Mouse (Mus musculus): Measurements from ENCODE around the gene Siglec1. TPM values are rescaled to one million over a fixed set of nuclear protein-coding genes. Genes with fewer than 3 reads are reported as not detected.
"Not testable (repeated sequence)": the region's sequence is repeated elsewhere in the genome, so short reads cannot be mapped to it uniquely, and the experiment has no call there.

The Siglec1 gene
- total RNA-seq (2021), result under 1 TPM; 0.64 to 0.77 TPM

DNA sequence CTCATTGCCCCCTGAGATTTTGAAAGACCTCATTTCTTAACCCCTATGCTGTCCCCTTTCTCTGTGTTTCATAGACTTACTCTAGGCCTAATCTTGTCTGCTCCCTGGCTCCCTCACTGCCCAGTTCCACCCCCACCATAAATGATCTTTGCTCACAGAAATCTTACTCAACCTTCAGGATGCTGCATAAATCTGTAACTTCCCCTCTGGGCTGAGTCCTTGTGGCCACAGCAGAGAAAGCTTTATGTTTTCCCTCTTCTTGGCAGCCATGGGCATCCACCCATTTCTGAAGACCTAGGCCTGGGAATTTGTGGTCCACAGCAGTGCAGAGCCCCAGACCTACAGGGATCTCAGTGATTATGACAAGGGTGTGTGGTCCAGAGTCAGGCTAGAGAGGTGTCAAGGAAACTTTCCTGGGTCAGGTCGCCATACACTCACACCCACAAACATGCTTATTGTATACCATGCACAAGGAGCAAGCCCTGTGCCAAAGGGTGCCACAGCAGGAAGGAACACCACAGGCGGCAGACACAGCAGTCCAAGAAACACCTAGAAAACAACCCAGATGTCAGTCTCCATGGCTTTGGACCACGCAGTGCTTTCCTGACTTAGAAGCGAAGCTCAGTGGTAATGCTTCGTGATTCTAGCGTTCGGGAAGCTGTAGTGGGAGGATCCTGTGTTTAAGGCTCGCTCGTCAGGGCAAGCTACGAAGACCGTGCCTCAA, at the start of gene Siglec1:
Gene Siglec1 (minus strand): TSS at position 99 of the 724 bp plus-strand sequence.
- intact Hi-C loops (cut with DNase I), result no loop called here
- no peak for DNase-seq

DNA sequence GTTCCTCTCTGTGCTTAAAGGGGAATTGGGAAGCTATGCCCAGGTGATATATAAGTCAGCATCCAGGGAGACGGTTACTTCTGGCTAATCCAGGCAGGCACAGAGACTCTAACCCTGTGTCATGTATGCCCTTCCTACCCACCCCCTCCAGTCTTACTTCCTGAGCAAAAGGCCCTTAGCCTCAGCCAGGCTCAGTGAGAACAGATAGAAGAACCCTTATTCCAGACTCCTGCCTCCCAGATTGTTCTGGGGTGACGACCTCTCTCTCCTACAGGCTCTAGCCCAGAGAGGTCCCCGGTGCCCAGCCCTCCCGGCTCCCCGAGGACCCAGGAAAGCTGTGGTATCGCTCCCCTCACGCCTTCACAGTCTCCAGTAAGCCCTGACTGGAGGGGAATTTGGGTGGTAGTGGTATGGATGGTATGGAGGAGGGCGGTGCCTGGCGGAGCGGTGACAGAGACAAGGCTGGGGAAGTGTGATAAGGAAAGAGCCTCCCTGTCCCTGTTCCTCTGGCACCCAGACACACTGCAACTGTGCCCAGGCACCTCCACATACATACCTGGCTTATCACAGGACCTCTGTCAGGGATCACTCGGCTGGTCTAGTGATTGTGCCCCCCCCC, 49.1 kb upstream of the Siglec1 start:
- peak; percentile 4 to 5 for DNase-seq
- intact Hi-C loops (cut with DNase I), result no loop called here

DNA sequence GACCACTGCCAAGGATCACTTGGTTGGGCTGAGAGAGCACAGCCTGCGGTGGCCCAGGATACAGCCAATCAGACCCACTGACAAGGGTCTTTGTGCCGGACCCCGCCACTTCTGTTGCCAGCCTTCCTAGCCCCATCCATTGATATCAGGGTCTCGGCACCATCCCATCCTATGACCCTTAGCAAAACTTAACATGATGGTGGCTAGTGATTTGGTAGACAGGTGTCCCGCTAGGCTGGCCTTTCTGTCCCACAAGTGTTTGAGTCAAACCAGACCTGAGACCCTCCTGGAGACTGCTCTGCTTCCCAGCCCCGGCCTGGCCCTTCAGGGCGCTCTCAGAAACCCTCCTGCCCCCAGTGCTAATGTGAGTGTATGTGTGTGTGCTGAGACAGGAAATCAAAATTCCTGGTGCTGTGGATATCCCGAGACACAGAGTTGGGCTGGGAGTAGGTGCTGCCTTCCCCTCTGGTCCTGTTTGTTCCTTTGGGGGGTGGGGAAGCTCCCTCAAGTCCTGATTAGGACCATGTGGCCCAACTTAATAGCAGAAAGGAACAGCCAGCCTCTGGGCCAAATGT, 48.3 kb upstream of the Siglec1 start:
- peak; percentile 12 for DNase-seq
- intact Hi-C loops (cut with DNase I), result no loop called here

DNA sequence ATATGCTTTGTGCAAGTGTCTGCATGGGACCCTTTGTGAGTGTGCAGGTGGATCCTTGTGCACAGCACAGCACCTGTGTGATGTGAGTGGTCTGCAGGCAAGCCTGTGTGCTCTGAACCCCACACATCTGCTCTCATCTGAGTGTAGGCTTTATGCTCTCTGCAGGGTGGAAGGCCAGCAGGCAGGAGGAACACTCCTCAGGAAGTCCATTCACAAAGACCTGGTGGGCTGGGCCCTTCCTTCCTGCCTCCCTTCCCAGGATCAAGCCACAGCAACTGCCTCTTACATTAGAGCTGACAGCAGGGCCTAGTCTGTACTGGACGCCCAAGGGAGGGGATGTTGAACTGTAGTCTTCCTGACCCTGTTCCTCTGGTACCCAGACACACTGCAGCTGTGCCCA, 47.8 kb upstream of the Siglec1 start:
- DNase-seq, result peak in 1 of 2 experiments; percentile 60
- intact Hi-C loops (cut with DNase I), result no loop called here

DNA sequence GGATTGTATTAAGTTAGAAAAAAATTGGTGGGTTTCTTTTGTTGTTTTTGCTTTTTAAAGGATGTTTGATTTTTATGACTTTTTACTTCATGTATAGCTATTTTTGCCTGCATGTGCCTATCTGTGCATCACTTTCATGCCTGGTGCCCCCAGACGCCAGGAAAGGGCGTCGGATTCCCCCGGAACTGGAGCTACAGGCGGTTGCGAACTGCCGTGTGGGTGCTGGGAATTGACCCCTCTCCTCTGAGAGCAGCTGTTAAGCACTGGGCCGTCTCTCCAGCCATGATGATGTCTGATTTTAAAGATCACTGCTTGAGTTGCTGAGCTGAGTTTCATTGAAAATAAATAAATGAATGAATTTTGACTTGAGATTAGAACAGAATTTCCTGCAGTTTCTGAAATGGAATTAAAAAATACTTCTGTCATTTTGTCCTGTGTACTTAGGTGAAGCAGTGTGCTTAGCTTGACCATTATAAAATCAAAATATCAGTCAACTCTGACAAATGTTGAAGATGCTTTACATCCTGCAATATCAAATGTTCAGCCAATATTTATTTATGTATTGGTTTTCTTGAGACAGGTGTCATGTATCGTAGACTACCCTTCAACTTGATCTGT, 46.5 kb upstream of the Siglec1 start, which contains the start of gene Gm11037:
Gene Gm11037 (plus strand): TSS at position 568 of the 618 bp plus-strand sequence.
- intact Hi-C loops (cut with DNase I), result loop anchor here (1.0 kb wide), 1 partner anchor 8 kb away; no protein-coding TSS in a partner anchor
- DNase-seq, result peak in 1 of 2 experiments; percentile 0

DNA sequence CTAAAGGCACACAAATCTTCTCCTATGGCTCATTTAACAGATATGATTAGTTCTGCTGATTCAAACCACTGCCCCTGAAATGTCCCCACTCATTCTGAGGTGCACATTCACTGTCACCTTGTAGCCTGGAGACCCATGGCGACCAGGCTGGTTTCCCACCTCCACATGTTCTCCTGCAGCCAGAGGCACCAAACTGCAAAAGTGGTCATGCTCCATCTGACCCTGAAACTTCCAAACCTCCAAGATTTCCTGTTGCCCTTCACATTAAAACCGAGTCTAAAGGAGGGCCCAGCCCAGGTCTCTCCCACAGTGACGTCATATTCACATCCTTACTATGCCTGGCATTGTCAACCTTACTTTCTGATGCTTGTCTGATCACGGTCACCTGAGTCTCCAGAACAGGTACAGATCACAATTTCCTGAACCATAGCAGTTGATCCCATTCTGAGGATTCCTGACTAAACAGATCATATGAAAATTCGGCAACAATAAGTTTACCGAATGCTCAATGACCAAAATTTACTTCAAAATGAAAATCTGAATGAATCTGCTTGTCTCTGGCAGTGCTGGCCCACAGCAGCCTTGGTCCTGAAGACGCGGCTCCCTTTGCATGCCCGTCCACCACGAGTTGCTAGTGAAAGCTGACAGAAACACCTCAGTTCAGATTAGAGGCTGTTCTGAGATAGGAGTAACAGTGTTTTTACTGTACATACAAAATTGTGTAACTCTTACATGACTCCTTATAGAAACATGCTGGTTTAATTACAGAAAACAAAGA, 45.7 kb upstream of the Siglec1 start:
- intact Hi-C loops (cut with DNase I), result no loop called here
- DNase-seq, result peak in 1 of 2 experiments; percentile 1

DNA sequence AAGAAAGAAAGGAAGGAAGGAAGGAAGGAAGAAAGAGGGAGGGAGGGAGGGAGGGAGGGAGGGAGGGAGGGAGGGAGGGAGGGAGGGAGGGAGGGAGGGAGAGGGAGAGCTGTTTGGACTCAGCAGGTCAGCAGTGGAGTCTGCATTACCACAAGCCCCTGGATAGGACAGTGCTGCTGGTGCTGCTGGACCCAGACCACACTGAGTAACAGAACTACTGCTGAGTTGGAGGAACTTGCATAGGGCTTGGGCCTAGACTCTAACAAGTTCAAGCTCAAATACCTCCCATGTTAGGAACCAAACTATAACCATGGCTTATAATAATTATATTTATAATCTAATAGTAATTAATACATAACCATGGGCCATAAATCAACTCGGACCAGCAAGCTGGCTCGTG, 44.3 kb upstream of the Siglec1 start:
- intact Hi-C loops (cut with DNase I), result no loop called here
- no peak for DNase-seq

DNA sequence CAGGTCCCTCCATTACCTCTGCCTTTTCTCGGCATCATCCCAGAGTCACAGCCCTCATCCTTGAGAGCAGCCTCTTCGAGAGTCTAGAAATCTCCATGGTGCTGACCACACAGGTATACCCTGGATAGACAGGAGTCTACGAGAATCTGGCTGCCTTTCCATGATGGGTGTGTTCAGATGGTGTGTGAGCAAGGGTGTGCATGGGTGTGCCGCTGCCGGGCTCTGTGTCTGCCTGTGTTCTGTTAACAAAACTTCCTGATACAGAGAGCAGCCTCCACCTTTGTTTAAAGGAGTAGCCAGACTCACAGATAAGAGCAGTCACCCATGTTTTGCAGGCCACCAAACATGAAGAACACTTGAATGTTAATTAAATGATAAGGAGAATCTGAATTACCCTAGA, 43.3 kb upstream of the Siglec1 start:
- intact Hi-C loops (cut with DNase I), result no loop called here
- peak in 1 of 2 experiments; percentile 16 for DNase-seq

DNA sequence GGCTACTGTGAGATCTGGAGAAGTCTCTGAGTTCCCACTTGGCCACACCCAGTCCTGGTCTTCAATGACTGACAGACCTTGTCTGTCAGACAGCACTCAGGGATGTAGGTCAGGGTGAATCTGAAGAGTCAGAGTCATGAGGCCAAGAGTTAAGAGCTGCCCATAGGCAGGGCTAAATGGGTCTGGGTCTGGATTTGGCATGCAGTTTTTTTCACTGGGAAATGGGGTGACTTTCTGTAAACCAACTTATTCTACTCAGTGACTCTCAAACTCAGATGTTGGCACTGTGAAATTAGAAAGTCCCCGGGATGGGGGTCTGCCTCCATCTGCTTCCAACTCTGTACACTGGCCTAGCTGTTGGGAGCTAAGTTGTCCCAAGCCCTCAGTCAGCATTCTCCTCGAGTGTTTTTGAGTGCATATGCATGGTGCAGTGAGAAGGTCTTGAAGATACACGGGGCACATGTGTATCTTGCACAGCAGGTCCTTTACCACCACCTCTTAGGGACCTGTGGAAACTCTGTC, 42.1 kb upstream of the Siglec1 start:
- intact Hi-C loops (cut with DNase I), result no loop called here
- DNase-seq, result peak in 1 of 2 experiments; percentile 1

DNA sequence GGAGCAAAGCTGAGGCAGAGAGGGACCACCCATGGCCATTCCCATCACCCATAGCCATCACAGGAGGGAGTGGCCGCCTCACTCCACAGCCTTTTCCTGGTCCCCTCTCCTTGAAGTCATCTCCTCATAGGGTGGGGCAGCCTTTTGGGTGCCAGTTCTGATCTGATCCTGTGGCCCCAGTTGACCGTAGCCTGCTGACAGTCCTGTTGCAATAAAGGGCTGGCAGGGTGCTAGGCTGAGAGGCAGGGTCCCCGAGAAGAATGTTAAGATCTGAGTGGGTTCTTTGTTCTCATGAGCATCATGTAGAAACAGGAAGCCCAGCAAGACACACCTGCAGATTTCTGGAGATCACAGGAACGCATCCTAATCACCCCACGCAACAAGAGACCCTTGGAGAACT, 41.6 kb upstream of the Siglec1 start:
- intact Hi-C loops (cut with DNase I), result no loop called here

DNA sequence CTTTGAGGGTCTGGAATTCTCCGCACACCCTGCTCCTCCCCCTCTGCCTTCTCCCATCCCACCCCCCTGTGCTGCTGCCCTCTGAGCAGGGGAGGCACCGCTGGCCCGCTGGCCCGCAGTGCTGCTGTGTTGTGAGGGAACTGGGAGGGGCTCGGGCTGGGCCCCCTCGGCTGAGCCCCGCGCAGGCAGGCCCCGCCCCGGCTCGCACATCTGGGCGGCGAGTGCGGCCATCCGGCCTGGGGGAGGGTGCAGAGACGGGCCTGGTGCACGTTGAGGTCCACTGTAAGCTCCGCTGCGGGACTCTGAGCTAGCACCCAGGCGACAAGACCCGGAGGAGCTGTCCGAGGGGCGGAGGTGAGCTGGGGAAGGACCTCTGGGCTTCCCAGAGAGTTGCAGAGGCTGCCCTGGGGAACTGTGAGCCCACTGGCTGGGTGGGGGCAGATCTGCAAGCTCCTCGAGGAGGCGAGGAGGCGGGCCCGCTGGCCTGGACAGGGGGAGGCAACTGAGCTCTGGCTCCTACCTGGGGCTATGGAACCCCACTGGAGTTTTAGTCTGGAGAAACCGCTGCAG, 40.7 kb upstream of the Siglec1 start, which contains the start of gene Hspa12b:
Gene Hspa12b (plus strand): TSS at position 120 of the 570 bp plus-strand sequence.
- intact Hi-C loops (cut with DNase I), result no loop called here

More for the DNA sequence above, 41.6 kb upstream of the Siglec1 start:
- peak in 1 of 2 experiments; percentile 32 for DNase-seq

DNA sequence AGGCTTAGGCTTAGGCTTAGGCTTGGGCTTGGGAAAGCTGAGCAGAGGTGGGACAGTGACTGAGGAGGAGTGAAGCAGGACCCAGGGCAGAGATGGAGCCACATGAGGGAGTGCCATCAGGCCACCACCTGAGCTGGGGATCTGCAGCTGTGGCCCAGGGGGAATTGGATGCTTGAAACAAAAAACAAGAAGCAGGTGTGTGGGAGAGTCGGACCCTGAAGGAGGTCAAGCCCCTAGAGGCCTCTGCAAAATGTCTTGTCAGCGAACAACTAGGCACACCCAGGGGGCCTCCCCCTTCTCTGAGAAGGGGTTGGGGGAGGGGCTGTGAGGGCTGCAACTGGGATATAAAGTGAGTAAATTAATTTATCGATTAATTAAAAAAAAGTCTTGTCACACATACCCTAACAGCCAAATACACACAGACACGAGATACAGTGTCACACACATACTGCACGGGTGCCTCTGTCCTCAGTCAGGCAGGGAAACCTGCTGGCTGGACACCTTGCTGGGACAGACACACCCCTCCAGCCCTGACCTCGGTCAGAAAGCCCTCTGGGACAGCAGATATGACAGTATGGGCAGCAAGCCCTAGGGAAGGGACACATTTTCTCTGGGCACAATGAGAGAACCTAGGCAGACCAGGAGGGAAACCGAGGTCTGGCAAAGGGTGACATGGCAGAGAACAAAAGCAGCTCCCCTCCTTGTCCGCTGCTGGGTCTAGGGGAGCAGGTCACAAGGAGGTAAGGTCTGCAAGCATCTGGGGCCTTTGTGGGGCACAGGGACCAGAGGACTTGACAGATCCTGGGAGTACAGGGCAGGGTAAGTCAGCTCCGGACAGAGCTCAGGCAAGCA, 39.6 kb upstream of the Siglec1 start:
- DNase-seq, result no peak
- intact Hi-C loops (cut with DNase I), result loop anchor here (2.0 kb wide), 1 partner anchor 15 kb away; no protein-coding TSS in a partner anchor

More for the DNA sequence above, 40.7 kb upstream of the Siglec1 start, which contains the start of gene Hspa12b:
- DNase-seq, result peak; percentile 78 to 80

DNA sequence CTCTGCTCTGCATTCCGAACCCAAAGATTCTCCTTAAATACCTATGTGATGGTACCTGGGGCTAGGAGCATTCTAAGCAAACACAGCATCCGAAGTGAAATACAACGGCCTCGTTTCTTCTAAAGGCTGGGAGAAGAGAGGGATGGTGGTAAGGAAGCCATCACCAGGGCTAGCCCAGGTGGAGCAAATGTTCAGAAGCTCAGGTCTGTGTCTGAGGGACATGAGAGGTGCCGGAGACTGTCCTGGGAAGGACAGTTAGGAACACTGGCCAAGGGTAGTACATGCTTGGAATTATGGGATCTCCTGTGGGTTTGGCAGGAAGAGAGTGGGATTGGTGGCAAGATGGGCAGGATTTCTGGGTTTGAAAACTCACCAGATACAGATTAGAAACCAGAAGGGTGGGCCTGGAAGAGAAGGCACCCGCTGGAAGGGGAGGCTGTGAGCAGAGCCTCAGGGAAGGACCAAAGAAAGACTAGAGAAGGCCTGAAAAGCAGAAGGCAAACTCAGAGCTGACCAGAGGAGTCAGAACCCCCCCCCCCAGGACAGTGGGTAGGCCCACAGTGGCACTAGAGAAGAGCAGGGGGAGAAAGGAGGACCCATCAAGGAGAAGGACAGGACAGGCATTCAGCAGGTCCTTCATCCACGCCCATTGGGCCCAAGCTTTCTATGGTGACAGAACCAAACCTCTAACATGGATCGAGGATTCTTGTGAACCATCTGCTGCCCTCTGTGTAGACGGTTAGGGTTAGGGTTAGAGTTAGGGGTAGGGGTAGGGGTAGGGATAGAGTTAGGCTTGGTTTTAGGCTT, 38.8 kb upstream of the Siglec1 start:
- DNase-seq, result no peak
- intact Hi-C loops (cut with DNase I), result loop anchor here (2.0 kb wide), 1 partner anchor 15 kb away; no protein-coding TSS in a partner anchor

DNA sequence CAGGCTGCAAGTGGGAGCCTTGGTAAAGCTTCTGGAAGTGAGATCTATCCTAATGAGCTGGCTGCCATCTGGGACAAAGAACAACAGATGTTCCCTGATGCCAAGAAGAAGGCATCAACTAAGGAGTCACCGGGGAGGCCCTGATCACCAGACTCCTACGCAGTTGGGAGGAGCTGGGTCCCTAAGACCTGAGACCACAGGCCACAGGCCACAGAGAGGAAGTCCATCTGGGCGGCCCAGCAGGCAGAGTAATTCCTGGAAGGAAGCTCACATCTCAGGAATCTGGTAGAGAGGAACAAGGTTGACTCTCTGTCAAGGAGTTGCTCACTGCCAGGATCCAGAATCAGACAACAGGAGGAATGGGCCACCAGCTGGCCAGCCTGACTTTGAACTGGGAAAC, 37.6 kb upstream of the Siglec1 start:
- intact Hi-C loops (cut with DNase I), result loop anchor here (2.0 kb wide), 1 partner anchor 17 kb away; no protein-coding TSS in a partner anchor
- DNase-seq, result no peak

DNA sequence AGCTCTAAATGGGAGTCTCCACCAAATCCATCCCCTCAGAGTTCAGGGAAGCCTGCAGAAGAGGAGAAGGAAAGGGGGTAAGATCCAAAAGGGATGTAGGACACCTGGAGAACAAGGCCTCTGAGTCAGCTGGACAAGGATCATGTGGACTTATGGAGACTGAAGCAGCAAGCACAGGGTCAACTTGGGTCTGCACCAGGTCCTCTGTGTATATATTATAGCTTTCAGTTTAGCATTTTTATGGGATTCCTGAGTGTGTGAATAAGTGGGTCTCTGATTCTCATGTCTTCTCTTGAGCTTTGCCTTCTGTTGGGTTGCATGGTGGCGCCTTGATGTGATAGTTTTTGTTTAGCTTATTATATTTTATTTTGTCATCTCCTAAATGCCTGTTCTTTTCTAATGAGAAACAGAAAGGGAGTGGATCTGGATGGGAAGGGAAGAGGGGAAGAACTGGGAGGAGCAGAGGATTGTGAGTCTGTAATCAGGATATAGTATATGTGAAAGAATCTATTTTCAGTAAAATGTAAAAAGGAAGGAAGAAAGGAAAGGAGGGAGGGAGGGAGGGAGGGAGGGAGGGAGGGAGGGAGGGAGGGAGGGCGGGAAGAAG, 32.5 kb upstream of the Siglec1 start:
- intact Hi-C loops (cut with DNase I), result no loop called here
- DNase-seq, result no peak

DNA sequence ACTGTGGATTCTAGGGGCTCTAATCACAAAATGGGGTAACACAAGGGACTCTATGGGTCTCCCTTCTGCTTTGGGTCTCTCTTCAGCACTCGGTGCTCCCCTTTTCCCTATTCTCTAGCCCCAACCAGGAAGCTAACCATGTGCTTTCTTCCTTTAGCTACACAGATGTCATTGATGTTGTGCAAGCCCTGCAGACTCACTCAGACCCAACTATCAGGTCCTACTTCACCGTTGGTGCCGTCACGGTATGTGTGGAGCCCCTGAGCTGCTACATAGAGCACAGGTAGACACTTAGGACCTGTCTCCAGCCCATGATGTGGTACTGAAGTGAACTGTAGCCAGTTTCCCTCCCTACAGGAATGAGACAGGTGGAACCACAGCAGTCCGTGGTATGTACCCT, 19.4 kb upstream of the Siglec1 start:
- intact Hi-C loops (cut with DNase I), result no loop called here
- DNase-seq, result no peak

DNA sequence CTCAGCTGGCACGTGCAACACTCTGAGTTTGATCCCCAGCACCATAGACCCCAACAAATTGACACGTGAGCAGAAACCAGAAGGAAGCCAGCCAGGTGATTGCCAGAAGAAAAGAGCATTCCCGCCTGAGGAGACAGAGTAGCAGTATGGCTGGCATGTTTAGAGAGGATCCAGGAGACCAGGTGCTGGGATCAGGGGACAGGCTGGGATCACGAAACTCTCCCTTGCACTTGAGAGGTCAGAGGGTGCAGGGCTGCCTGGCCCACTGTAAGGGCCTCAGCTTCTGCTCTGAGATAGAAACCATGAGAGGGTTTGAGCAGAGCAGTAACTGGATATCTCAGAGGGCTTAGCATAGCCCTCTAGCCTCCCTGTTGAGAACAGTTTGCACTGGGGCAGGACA, 18.5 kb upstream of the Siglec1 start:
- intact Hi-C loops (cut with DNase I); DNase-seq: not testable (repeated sequence)

Measured in heart, postnatal 10 days (tissue).